Mouse (Mus musculus): ENCODE data around the gene Spatc1l.

Spatc1l gene

DNA sequence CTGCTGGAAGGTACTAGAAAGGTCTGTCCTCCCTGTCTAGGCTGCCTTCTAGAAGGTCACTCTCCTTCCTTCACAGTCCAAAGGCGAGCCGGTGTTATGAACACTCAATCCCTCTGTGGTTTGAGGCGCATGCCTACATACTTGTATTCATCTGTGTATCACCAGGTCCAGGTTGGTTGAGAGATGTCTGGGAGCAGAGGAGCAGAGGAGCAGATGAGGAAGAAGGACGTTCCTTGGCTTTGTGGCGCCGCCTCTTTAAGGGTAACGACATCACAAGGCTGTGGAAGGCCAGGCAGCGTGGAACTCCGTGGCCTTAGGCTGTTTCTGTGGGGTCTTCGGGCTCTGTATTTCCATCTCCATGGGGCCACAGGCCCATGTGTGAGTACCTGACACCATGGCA, at the start of gene Spatc1l:
Gene Spatc1l (plus strand): TSS at position 301 of the 400 bp plus-strand sequence.
- TF ChIP-seq GATA4 (IDR thresholded peaks at IDR 0.05; ENCODE audit: insufficient replicate concordance, low read length), result no peak

DNA sequence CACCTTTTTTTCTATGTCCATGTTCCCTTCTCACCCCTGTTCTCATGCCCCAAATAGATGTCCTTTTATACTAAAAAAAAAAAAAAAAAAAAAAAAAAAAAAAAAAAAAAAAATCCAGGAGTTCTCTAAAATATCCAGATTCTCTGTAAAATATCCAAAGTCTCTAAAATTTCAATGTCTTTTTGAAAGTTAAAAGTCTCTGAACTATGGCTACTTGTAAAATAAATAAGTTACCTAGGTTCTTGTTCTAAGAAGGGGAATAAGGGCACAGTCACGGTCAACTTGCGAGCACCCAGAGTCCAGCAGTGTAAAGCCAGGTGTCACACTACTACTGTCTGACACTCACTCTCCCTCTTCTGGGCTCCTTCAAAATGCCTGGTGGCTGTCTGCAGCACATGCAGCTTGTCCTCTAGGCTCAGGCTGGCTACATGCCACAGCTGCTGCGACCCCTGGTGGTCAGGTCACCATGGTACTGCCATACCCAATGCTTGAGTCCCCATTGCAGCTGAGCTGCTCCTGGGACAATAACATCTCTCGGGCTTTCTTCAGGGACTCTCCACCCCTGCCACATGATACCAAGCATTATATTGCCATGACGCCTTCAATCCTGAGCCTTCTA, 49.0 kb upstream of the Spatc1l start:
- no peak for TF ChIP-seq GATA4 (IDR thresholded peaks at IDR 0.05; ENCODE audit: insufficient replicate concordance, low read length)

DNA sequence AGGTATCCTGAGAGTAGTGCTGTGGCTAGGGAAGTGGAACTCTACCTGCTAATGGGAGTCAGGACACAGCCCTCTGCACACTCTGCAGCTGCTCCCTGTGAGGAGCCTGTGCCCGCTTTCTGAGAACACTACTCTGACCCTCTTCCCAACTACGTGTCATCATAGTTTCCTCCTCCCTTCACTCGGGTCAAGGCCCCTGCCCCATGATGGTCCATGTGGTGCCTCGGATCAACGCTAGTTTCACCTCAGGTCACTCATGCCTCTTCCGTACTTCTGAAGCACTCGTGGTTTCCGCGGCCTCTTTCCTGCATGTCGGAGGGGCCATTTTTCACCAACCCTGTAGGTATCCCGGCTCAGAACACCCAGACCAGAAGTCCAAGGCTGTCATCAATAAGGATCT, 31.1 kb upstream of the Spatc1l start:
- no peak for TF ChIP-seq GATA4 (IDR thresholded peaks at IDR 0.05; ENCODE audit: insufficient replicate concordance, low read length)

DNA sequence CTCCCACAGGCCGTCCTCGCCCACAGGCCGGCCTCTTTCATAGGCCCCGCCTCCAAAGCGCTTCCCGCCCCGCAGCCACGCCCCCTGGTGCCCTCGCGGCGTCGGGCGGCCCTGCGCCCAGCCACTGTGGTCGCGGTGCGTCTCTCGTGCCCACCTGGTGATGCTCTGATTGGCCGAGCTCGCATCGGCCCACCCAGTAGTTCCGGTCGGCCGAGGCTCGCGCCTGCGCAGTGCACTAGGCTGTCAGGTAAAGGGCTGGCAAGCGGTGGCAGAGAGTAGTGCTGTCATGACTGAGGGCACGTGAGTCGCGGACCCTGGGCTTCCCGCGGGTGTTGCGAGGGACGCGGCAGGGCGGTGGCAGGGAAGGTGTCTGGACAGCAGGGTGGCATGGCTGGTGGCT, 30.7 kb upstream of the Spatc1l start, which contains the start of gene Lss:
Gene Lss (plus strand): TSS at position 214 of the 400 bp plus-strand sequence.
- TF ChIP-seq GATA4 (IDR thresholded peaks at IDR 0.05; ENCODE audit: insufficient replicate concordance, low read length), result no peak

DNA sequence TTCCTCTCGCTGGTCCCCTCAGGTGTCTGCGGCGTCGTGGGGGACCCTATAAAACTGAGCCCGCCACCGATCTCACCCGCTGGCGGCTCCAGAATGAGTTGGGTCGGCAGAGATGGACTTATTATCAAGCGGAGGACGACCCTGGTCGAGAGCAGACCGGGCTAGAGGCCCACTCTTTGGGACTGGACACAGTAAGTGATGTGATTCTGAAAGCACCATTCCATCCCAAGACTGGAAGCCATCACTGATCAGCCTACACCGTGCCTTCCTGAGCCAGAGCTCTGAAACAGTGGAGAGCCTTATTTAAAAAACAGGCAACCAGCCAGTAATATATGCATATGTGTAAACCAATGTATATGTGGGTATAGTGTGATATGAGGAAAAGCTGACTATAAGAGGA, 30.2 kb upstream of the Spatc1l start:
- TF ChIP-seq GATA4 (IDR thresholded peaks at IDR 0.05; ENCODE audit: insufficient replicate concordance, low read length), result no peak

DNA sequence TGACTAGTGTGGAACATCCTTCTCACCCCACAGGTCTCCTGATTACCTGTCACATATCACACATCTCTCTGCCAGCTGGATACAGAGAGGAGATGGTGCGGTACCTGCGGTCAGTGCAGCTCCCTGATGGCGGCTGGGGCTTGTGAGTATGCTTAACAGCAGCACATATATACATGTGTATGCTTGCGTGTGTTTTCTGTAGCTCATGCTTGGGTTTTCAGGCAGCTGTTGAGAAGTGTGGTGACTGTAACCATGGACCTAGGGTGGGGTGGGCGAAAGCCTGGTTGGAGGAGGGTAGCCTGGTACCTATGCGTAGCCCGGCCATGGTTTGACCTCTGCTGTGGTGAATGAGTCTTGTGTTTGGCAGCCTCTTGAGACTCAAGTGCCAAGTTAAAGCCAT, 26.5 kb upstream of the Spatc1l start:
- TF ChIP-seq GATA4 (IDR thresholded peaks at IDR 0.05; ENCODE audit: insufficient replicate concordance, low read length), result no peak

DNA sequence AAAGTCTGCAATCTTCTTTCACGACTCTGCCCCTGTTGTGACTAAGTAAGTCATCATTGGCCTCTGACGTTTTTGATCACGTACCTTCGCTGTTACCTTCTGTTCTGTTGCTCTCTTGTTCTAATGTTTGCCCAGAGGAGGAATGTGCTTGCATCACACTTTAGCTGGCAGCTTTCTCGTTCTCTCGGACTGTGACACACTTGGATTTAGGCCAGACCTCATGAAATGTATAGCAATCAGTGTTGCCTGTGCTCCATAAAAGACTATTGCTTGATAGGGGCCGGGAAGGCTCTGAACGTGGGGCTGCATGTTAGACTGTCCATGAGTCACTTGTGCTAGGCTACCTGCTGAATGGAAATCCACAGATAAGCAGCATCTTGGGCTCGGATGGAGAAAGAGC, 24.5 kb upstream of the Spatc1l start:
- TF ChIP-seq GATA4 (IDR thresholded peaks at IDR 0.05; ENCODE audit: insufficient replicate concordance, low read length), result no peak

DNA sequence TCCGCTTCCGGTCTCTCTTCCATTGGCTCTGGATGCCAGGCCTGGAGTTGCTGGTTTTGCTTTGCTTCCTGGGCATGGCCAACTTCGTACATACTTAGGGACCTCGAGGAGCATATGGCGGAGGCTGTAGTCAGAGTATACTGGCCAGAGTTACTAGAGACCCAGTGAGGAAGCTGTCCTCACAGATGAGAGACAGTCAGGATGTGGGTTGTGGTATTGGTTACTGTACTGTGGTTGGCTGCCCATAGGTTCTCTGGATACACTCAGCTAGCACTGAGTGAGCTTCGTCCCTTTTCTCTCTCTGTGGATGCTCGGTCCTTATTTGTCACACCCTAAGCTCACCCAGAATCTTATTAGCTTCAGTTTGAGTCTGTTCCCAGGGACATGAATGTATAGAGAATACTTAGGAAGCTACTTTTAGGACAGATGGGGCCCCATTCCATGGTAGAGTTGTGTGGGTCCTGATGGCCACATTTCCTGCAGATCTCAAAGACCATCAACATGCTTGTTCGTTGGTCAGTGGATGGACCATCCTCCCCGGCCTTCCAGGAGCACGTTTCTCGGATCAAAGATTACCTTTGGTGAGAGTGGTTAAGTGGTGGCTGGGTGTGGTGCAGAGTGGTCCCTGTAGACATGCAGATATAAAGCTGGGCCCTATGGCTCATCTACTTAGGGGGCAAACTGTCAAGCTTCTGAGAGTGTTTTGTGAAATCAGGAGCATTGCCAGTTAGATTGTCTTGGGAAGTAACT, 20.6 kb upstream of the Spatc1l start:
- TF ChIP-seq GATA4 (IDR thresholded peaks at IDR 0.05; ENCODE audit: insufficient replicate concordance, low read length), result no peak

DNA sequence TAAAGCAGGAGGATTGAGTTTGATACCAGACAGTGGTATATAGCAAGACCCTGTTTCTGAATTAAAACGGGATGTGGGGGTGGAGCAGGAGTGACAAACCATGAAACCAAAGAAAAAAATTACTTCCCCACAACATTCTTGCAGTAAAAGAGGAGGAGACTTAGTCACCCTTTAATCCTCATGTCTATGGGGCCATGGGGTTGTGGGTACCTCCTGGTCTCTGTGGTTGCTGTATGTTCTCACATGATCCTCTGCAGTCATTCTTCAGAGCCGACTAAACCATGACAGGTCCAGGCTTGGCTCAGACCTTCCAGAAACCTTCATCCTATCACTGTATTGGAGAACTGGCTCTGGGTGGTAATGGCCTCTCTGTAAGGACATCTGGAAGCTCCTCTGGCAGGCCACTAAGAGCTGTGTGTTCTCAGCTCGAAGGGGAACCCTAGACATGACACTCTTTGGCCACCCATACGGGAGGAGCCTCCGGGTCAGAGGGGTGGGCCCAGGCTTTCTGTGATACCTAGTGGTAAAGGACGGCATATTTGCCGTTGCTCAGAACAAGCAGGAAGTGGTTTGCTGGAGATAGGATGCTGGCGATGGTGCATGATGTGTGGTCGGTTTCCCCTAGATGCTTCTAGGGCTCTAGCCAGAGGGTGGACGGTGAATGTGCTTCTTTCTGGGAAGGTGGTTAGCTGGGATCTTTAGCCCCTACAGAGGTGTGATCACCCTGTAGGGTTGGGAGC, 19.3 kb upstream of the Spatc1l start:
- TF ChIP-seq GATA4 (IDR thresholded peaks at IDR 0.05; ENCODE audit: insufficient replicate concordance, low read length), result no peak

DNA sequence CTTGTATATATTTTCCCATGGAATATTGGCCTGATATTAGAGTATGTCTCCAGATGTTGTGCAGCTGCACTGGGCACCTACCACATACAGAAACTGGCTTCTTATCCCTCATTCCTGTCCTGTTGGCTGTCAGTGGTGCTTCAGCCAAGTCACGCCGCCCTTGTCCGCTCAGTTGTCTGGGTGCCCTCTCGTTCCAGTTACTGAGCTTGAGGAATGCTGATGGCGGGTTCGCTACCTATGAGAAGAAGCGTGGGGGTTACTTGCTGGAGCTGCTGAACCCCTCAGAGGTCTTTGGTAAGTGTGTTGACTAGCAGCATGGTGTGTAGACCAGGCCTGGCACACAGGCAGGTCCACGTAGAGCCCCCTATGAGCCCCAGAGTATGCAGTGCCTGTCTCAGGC, 15.5 kb upstream of the Spatc1l start:
- TF ChIP-seq GATA4 (IDR thresholded peaks at IDR 0.05; ENCODE audit: insufficient replicate concordance, low read length), result no peak

DNA sequence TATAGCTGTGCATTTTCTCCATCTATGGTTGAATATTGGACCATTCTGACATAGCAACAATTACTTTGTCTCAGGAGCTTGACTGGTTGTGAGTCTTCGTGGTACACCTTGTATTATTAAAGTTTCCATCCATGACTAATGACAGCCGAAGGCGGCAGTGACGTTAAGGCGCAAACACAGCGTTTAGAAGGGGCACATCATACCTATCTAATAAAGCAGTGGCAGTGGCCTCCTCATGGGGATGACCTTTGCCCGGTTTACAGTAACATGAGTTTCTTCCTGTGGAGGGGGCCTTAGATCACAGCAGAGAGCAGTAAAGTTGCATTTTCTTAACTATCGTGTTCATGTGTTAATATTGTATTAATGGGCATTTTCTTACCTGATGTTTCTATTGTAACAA, 13.9 kb upstream of the Spatc1l start:
- no peak for TF ChIP-seq GATA4 (IDR thresholded peaks at IDR 0.05; ENCODE audit: insufficient replicate concordance, low read length)

DNA sequence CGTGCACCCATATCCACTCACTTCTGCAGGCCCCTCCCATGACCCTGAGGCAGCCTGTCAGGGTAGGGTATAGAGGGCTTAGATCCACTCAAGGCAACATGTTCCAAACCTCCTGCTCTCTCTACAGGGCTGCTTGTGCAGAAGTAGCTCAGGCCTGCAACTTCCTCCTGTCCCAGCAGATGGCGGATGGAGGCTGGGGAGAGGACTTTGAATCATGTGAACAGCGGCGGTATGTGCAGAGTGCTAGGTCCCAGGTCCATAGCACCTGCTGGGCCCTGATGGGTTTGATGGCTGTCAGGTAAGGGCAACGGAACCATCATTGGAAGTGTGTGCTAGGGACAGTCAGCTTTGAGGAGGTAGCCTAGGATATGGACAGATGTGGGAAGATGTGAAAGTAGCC, 11.6 kb upstream of the Spatc1l start:
- TF ChIP-seq GATA4 (IDR thresholded peaks at IDR 0.05; ENCODE audit: insufficient replicate concordance, low read length), result no peak

DNA sequence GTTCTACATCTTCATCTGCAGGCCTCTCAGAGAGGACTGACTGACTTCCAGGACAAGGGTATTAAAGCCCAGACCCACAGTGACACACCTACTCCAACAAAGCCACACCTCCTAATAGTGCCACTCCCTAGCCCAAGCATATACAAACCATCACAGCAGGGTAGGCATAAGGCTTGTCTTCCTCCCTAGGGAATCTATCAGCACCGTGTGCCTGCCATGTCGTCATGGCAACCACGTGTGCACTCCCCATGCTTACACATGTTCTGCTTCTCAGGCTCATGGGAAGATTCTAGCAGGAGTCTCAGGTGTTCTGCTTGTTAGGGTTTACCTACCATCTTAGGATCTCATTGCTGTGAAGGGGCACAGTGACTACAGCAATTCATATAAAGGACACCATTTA, 10.5 kb upstream of the Spatc1l start:
- no peak for TF ChIP-seq GATA4 (IDR thresholded peaks at IDR 0.05; ENCODE audit: insufficient replicate concordance, low read length)

DNA sequence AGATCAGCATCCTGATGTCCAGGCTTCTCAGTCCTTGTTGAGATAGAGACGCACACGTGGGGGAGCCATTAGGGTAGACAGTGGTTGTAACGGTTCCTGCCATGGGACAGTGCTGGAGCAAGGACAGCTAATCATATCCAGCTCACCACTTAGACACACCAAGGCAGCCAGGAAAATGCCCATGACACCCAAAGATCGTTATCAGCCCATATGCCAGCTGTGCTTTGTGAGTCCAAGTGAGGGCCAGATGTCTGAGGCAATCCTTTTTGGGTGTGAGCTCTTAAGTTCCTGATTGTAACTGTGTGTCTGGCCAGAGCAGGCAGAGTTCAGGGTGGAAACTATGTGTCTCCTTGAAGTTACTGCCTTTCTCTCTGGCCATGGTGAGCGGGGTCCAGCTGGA, 8.0 kb upstream of the Spatc1l start:
- TF ChIP-seq GATA4 (IDR thresholded peaks at IDR 0.05; ENCODE audit: insufficient replicate concordance, low read length), result no peak

DNA sequence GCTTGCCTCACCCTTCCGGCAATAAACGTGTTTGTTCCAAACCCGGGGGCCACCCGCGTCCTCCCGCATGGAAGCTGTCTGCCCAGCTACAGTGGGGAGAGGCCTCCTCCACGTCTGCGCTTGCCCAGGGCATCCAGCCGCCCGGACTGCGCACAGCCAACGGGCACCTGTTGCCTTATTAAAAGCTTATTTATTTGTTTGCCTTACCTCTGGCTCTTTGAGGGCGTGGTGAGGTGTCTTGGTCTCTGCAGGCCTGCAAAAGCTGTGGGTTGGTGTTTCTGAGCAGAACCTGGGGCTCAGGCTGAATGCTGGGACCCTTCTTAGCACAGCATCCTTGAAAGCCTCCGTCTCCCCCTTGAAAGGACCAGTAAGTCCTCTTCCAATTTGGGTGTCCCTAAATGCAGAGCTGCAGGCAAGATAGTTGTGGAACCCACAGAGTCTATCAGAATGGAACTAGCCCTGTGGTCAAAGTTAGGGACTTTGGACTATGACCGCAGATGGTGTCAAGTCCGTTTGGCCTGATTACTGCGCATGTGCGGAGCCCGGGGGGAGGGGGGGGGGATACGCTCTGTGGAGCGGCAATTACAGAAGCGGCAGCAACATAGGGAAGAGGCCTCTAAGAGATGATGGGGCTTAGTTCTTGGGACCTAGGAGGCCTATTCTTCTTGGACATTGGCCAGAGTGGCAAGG, 8.1 kb downstream of the Spatc1l start:
- TF ChIP-seq GATA4 (IDR thresholded peaks at IDR 0.05; ENCODE audit: insufficient replicate concordance, low read length), result no peak
